Mouse (Mus musculus): ENCODE data around the gene Gm14403. TPM values are rescaled to one million over a fixed set of nuclear protein-coding genes. Genes with fewer than 3 reads are reported as not detected.

Gm14403 gene
- polyA plus RNA-seq, 2 experiments: 4.8 to 5.2 TPM

Other genes with a start within 250 kb of the Gm14403 start
- not detected in 2 replicates for gene Gm14409, start 231.2 kb upstream of the Gm14403 start, polyA plus RNA-seq (2012; rRNA removed)
- not detected in 2 replicates for gene Gm14409, start 231.2 kb upstream of the Gm14403 start, polyA plus RNA-seq (2014; fragmentation: Nextera tagmentation; extraction: Ambion mirVana)
- 0.35 and 0.57 TPM in 2 replicates for gene Gm14412, start 173.9 kb upstream of the Gm14403 start, polyA plus RNA-seq (2012; rRNA removed)
- 0.28 and 0.46 TPM in 2 replicates for gene Gm14412, start 173.9 kb upstream of the Gm14403 start, polyA plus RNA-seq (2014; fragmentation: Nextera tagmentation; extraction: Ambion mirVana)
- 3.2 and 5.7 TPM in 2 replicates for gene Gm14418, start 99.9 kb upstream of the Gm14403 start, polyA plus RNA-seq (2012; rRNA removed)
- 7.4 and 11.4 TPM in 2 replicates for gene Gm14418, start 99.9 kb upstream of the Gm14403 start, polyA plus RNA-seq (2014; fragmentation: Nextera tagmentation; extraction: Ambion mirVana)
- gene Zfp970, start 33.5 kb upstream of the Gm14403 start, polyA plus RNA-seq (2012; rRNA removed): 13.0 and 17.6 TPM in 2 replicates
- gene Zfp970, start 33.5 kb upstream of the Gm14403 start, polyA plus RNA-seq (2014; fragmentation: Nextera tagmentation; extraction: Ambion mirVana): 12.8 and 14.5 TPM in 2 replicates
- not detected in 2 replicates for gene Gm14406, start 80.0 kb downstream of the Gm14403 start, polyA plus RNA-seq (2012; rRNA removed)
- not detected in 2 replicates for gene Gm14406, start 80.0 kb downstream of the Gm14403 start, polyA plus RNA-seq (2014; fragmentation: Nextera tagmentation; extraction: Ambion mirVana)